Mouse (Mus musculus): ENCODE data around the gene P3h1. TPM values are rescaled to one million over a fixed set of nuclear protein-coding genes. Genes with fewer than 3 reads are reported as not detected.

Gene P3h1
- total RNA-seq (2021) = 10 to 100 TPM; 17.4 to 18.2 TPM
- long read RNA-seq, experiment 1, transcript P3h1-204 (15 exons, 3,188 nt) = major isoform, 48 of 55 reads
- long read RNA-seq, experiment 1, partial matches to known transcripts = 3 of 55 reads
- long read RNA-seq, experiment 1, other reads (novel, unspliced or antisense) = 3 of 55 reads
- long read RNA-seq, experiment 2, transcript P3h1-204 (15 exons, 3,188 nt) = major isoform, 61 of 72 reads
- long read RNA-seq, experiment 2, partial matches to known transcripts = 6 of 72 reads
- long read RNA-seq, experiment 2, other reads (novel, unspliced or antisense) = 5 of 72 reads

GRCm38 (mm10) chr4:119232410-119233255 is at the start of gene P3h1, which contains the start of gene AU022252:
Gene P3h1 (plus strand): TSS chr4:119232915.
Gene AU022252 (minus strand): TSS chr4:119232712.
- peak; percentile 99 for DNase-seq
- intact Hi-C loops (cut with DNase I; ENCODE audit: low total_unique reads) = no loop called here

GRCm38 (mm10) chr4:119183525-119183924 is 49.2 kb upstream of the P3h1 start:
- no peak for DNase-seq
- intact Hi-C loops (cut with DNase I; ENCODE audit: low total_unique reads) = no loop called here

DNA sequence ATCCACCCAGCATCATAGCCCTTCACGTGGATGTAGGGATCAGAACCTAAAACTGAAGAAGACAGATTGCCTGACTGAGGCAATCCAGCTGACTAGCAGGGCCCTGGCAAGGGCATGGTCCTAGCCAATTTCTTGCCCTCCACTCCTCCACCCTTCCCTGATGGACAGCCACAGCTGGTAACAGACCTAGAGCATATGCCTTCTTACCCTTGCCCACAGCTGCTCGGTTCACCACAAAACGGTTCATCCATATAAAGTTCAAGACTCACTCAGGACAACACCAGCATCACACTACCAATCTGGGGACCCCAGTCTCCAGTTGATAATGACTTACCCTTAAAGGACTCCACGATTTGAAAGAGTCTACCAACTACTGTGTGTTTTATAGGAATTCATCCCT is 46.9 kb upstream of the P3h1 start:
- intact Hi-C loops (cut with DNase I; ENCODE audit: low total_unique reads) = no loop called here
- no peak for DNase-seq

- no peak for DNase-seq
Measured at GRCm38 (mm10) chr4:119188060-119188785, 44.5 kb upstream of the P3h1 start.

DNA sequence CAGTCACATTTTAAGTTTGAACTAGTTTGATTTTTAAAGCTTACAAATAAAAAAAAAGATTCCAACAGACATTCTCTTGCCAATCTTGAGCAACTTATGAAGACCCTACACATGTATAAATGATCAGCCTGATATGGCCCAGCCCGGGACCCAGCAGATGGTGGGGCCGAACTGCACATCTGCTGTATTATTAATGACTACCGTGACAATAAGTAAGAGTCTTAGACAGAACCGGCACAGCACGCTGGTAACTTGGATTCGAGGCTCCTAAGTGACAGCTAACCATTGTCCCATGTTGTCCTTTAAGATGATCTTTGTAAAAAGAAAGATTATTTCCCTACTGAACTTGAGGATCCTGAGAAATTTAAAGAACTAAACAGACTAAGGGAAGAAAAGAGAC is 43.3 kb upstream of the P3h1 start:
- intact Hi-C loops (cut with DNase I; ENCODE audit: low total_unique reads) = no loop called here
- DNase-seq = no peak

More at GRCm38 (mm10) chr4:119188060-119188785, 44.5 kb upstream of the P3h1 start:
- intact Hi-C loops (cut with DNase I; ENCODE audit: low total_unique reads) = no loop called here

GRCm38 (mm10) chr4:119189864-119190263 is 42.9 kb upstream of the P3h1 start, which contains the start of gene Ermap:
Gene Ermap (minus strand): TSS chr4:119190011.
- DNase-seq = no peak
- intact Hi-C loops (cut with DNase I; ENCODE audit: low total_unique reads) = no loop called here

DNA sequence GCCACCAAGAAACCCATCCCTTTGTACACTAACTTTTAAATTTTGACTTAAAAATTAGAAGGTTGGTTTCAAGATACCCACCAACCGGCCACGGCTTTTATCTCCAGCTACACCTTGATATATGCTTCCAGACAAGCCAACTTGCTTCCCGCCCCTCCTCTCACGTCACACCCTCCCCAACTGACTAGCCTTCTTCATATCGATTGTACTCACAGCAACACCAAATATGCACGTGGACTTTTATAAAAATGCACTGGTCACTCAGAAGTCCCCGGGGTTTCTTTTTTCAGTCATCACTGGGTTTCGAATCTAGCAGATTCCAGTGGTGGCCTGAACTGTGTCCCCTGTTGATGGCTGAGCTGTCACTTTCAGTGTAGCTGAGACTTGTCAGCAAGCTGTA is 42.1 kb upstream of the P3h1 start:
- DNase-seq = no peak
- intact Hi-C loops (cut with DNase I; ENCODE audit: low total_unique reads) = no loop called here

DNA sequence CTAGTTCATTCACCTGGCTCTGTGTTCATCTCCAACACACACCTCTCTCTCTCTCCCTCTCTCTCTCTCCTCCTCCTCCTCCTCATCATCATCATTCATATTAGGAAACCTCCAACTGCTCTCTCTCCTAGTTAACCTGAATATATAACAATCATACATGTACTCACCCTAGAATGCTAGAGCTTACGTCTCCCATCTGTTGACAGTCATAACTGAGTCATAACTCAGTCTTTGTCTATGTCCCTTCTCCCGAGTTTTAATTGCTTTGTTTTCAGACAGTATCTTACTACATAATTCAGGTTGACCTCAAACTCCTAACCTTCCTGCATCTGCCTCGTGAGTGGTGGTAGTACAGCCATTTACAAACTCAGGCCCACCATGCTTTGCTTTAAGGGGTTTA is 41.4 kb upstream of the P3h1 start:
- intact Hi-C loops (cut with DNase I; ENCODE audit: low total_unique reads) = no loop called here
- no peak for DNase-seq

DNA sequence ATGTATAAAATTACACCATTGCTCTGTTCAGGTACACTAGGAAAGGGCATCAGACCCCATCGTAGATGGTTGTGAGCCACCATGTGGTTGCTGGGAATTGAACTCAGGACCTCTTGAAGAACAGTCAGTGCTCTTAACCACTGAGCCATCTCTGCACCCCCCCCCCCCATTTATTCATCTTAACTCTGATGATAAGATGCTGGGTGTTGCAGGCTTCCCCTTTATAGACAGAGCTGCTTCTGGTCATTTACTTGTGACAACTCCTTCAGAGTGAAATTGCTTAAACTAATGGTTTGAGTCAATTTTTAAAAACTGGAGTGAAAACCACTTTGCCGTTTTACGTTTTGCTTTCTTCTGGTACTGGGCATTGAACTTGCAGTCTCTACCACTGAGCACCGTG is 40.0 kb upstream of the P3h1 start:
- no peak for DNase-seq
- intact Hi-C loops (cut with DNase I; ENCODE audit: low total_unique reads) = no loop called here

GRCm38 (mm10) chr4:119194909-119195581 is 37.7 kb upstream of the P3h1 start, which contains the start of gene Svbp:
Gene Svbp (plus strand): TSS chr4:119195306.
- intact Hi-C loops (cut with DNase I; ENCODE audit: low total_unique reads) = no loop called here
- peak; percentile 92 for DNase-seq

GRCm38 (mm10) chr4:119195582-119196320 is 37.0 kb upstream of the P3h1 start:
- no peak for DNase-seq
- intact Hi-C loops (cut with DNase I; ENCODE audit: low total_unique reads) = no loop called here

DNA sequence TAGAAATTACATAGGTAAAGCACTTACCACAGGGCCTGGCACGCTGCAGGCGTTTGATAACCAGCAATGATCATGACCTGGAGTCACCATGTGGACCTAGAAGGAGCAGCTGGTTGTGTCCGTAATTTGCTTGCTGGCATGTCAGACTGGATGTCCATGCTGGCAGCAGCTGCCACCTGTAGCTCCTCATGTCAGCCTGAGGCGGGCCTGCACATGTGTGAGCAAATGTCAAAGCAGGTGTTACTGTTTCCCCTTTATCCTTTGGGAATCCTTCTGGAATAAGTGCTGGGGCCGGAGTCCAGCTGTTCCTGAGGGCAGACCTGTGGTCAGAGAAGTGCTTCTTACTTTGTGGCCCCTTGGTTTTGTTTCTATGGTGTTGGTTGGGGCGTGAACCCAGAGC is 34.6 kb upstream of the P3h1 start:
- DNase-seq = no peak
- intact Hi-C loops (cut with DNase I; ENCODE audit: low total_unique reads) = no loop called here

DNA sequence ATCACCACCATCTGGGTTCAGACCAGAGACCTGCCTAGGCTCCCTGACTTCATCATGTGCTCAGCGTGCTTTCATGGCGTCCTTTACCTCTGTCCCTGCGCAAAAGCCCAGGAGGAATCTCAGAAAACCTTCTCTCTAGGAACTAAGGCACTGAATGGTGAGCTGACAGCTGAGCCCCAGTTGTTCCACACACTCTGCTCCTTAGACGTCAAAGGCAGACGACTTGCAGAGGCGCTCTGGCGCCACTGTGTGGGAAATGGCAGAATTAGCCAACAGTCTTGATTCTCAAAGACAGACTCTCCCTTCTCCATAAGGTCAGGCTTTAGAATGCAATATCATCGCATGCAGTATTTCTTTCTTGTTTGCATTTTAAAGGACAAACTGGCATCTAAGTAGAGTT is 28.0 kb upstream of the P3h1 start:
- intact Hi-C loops (cut with DNase I; ENCODE audit: low total_unique reads) = loop anchor here (5.0 to 10.0 kb wide), 2 partner anchors 37 to 200 kb away; no protein-coding TSS in a partner anchor
- peak; percentile 54 for DNase-seq

- DNase-seq = no peak
- intact Hi-C loops (cut with DNase I; ENCODE audit: low total_unique reads) = no loop called here
Measured at GRCm38 (mm10) chr4:119216667-119217066, 16.0 kb upstream of the P3h1 start.

DNA sequence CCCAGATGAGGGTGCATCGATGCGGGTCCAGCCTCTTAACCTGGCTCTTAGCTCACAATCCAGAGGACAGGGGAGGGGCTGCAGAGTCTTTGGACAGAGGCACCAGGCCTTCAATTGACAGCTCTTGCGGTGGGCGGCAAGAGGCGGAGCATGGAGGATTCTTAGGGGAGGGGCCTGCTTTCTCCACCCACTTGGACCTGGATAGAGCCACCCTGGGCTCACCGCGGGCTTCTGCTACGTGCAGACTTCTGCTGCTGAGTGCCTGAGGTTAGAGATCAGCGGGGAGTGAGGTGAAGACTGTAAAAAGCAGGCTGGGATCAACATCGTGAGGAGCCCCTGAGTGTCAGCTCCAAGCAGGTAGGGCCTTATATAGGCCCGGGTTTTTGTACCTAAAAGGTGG is 14.5 kb upstream of the P3h1 start, which contains the start of gene Tmem269:
Gene Tmem269 (minus strand): TSS at position 49 of the 400 bp plus-strand sequence.
- intact Hi-C loops (cut with DNase I; ENCODE audit: low total_unique reads) = no loop called here
- no peak for DNase-seq

DNA sequence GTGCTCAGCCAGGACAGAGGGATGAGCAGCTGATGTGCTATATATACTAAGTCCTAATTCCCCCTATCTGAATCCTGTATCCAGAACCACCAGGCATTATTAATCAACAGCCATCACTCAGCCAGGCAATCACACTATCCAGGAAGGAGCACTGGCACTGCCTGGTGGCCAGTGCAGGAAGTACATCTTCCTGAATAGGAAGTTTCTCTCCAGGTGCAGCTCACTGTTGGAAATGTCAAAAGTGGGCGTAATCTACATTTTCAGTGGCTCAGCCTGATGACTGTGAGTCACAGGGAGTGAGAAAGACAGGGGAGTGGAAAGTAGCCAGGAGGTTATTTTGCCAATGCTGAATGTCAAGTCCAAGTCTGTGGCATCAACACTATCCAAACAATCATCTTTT is 9.0 kb upstream of the P3h1 start:
- intact Hi-C loops (cut with DNase I; ENCODE audit: low total_unique reads) = no loop called here

GRCm38 (mm10) chr4:119224534-119224933 is 8.2 kb upstream of the P3h1 start:
- no peak for DNase-seq
- intact Hi-C loops (cut with DNase I; ENCODE audit: low total_unique reads) = no loop called here

More for the DNA sequence above, 9.0 kb upstream of the P3h1 start:
- DNase-seq = no peak

DNA sequence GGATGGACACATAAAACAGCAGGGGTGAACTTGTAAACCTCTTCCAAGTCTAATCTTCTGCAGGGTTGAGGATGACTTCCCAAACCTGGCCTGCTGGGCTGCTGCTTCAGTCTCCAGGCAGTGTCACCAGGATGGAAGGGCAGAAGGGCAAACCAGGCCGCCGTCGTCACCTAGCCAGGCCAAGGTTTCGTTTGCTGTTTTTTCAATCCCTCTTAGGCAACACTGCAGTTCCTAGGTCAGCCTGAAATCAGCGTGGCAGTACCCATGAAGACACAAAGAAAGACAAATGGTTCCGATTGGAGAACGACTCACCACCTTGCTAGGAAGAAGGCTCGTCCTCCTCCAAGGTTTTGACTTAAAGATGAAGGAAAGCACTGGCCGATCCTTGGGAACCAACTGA is 7.0 kb upstream of the P3h1 start:
- no peak for DNase-seq
- intact Hi-C loops (cut with DNase I; ENCODE audit: low total_unique reads) = no loop called here

DNA sequence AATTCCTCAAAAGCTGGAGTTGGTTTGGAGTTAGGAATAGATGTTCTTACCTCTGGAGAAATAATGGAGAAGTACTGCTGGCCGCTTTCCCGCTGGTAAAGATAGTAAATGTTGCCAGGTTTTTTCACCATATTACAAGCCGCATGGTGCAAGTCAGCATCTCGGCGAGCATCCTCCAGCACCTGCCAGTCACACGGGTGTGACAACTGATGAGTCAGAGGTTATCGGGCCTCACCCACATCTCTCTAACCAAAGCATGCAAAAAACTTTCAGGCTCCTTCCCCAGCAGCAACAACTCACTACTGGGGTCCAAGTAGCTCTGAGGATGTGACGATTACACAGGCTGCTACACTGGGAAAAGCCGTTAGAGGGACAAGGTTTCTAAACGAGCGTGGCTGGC is 6.0 kb upstream of the P3h1 start:
- DNase-seq = no peak
- intact Hi-C loops (cut with DNase I; ENCODE audit: low total_unique reads) = no loop called here

Measured in gastrocnemius, postnatal 14 days (tissue).